In the genomic region with DNA sequence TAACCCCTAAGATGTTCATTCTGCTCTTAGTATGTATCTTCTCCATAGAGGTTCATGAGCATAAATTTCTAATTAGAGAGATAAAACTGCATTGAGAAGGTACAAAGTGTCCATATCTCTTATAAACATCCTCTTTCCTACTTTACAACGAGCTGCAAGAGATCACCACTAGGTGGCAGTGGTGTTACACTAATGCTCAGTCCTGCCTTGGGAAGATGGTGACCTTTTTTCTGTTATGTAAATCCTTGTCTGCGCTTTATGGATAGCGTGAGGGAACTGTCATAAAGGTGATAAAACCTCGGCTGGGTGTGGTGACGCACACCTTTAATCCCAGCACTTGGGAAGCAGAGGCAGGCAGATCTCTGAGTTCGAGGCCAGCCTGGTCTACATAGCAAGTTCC, we compare ENCODE assay signal across 8 mouse cellular contexts.
DNase-seq lines count a peak whose midpoint lies in the region; ATAC-seq and TF ChIP-seq lines count a peak whose summit lies in the region.

No protein-coding gene starts in this region.

- no peak overlapping the region for H3K4me3 ChIP-seq in heart, embryonic 12.5 days
- no peak overlapping the region for H3K4me3 ChIP-seq in midbrain, embryonic 13.5 days (replicated peaks)
- no peak overlapping the region for H3K4me3 ChIP-seq in small intestine, adult 2 months (ENCODE audit: low read depth, low read length)

- no peak for ATAC-seq in heart, embryonic 12.5 days (ENCODE audit: insufficient number of reproducible peaks, low FRiP score)
- peak; percentile 84 for ATAC-seq in inflammation-experienced regulatory T-cells, adult 6 months
- ATAC-seq in midbrain, embryonic 13.5 days = peak; percentile 89

- peaks cover 8% of the 10 kb centered on the region for H3K4me1 ChIP-seq in heart, embryonic 12.5 days (replicated peaks)
- no peaks in the 10 kb centered on the region for H3K4me1 ChIP-seq in midbrain, embryonic 13.5 days (replicated peaks)
- H3K4me1 ChIP-seq in small intestine, adult 2 months (ENCODE audit: control insufficient read depth, insufficient read depth, insufficient read length, low read length) = no peaks in the 10 kb centered on the region

- H3K36me3 ChIP-seq in heart, embryonic 12.5 days = no peaks in the 10 kb centered on the region
- H3K36me3 ChIP-seq in midbrain, embryonic 13.5 days = no peaks in the 10 kb centered on the region
- no peaks in the 10 kb centered on the region for H3K36me3 ChIP-seq in small intestine, adult 2 months (ENCODE audit: control insufficient read depth, insufficient read depth, low read length)

- H3K9me3 ChIP-seq in heart, embryonic 12.5 days (replicated peaks) = no peaks in the 10 kb centered on the region
- no peaks in the 10 kb centered on the region for H3K9me3 ChIP-seq in midbrain, embryonic 13.5 days

- TF ChIP-seq POLR2A in small intestine, adult 2 months (IDR thresholded peaks at IDR 0.05; ENCODE audit: low read depth, low read length) = no peak

- DNase-seq in heart, adult 11 months = peak; percentile 95
- DNase-seq in cerebellum, adult 8-10 months = peak; percentile 81
- peak; percentile 47 to 70 for DNase-seq in frontal cortex, postnatal 10 days (ENCODE audit: low spot score in 2 of 2)
- DNase-seq in left cerebral cortex, adult 9 months (ENCODE audit: low spot score in 2 of 2) = peak; percentile 52 to 86

- no peak overlapping the region for H3K4me2 ChIP-seq in heart, embryonic 12.5 days
- no peak overlapping the region for H3K4me2 ChIP-seq in midbrain, embryonic 13.5 days (replicated peaks)

- no peaks in the 10 kb centered on the region for H3K27me3 ChIP-seq in heart, embryonic 12.5 days (replicated peaks)
- H3K27me3 ChIP-seq in midbrain, embryonic 13.5 days = no peaks in the 10 kb centered on the region
- no peaks in the 10 kb centered on the region for H3K27me3 ChIP-seq in small intestine, adult 2 months (ENCODE audit: control insufficient read depth, insufficient read depth, low read length)

- TF ChIP-seq CTCF in small intestine, adult 2 months (IDR thresholded peaks at IDR 0.05; ENCODE audit: extremely low read depth, insufficient read length, insufficient replicate concordance, low read depth, low read length) = 0 out of 2 replicates have a peak, but pooled peaks have one; percentile 19

- no peak overlapping the region for H3K27ac ChIP-seq in heart, embryonic 12.5 days (ENCODE audit: poor library complexity, severe bottlenecking)
- no peak overlapping the region for H3K27ac ChIP-seq in midbrain, embryonic 13.5 days
- no peak overlapping the region for H3K27ac ChIP-seq in small intestine, adult 2 months (ENCODE audit: insufficient read depth, low read depth, low read length)

- H3K9ac ChIP-seq in heart, embryonic 12.5 days = no peak overlapping the region
- no peak overlapping the region for H3K9ac ChIP-seq in midbrain, embryonic 13.5 days (replicated peaks)

- 20% methylated on average over 6 of the region's 6 CpGs for WGBS in heart, embryonic 12.5 days
- WGBS in midbrain, embryonic 13.5 days = 23% methylated on average over 6 of the region's 6 CpGs
- 17% methylated on average over 6 of the region's 6 CpGs for WGBS in small intestine, adult 2 months
